Mouse (Mus musculus) thymus, adult 18-20 months (tissue): ENCODE data around the gene Dcn.

Experiments used
- DNase-seq, 2 experiments: peaks; one replicate each; pipeline ENCODE4 v3.0.0; 2022; ENCODE audit warnings: mixed read lengths in 2 of 2

Dcn gene

GRCm38 (mm10) chr10:97564957-97565856 lies 85.8 kb downstream of the Dcn start, which contains the start of gene Lum:
Gene Lum, plus strand, starts transcription at chr10:97565128.
- DNase-seq, result no peak

GRCm38 (mm10) chr10:97567489-97568135 lies 88.2 kb downstream of the Dcn start:
- no peak for DNase-seq
